Mouse (Mus musculus) frontal cortex, adult (tissue): ENCODE measurements at regions not wholly inside any gene's neighbourhood (a gene's known extent, or its start where the extent isn't known, plus 50 kb on each side); places are given as distances from the start of the nearest gene placed in this dataset.

Source experiments
- ATAC-seq: cut with Nextera tagmentation; 2 replicates; pipeline ENCODE4 v1.9.2; 2017; ENCODE audit warnings: mild to moderate bottlenecking, moderate library complexity, mixed read lengths; ENCODE audit not compliant: low TSS enrichment

DNA sequence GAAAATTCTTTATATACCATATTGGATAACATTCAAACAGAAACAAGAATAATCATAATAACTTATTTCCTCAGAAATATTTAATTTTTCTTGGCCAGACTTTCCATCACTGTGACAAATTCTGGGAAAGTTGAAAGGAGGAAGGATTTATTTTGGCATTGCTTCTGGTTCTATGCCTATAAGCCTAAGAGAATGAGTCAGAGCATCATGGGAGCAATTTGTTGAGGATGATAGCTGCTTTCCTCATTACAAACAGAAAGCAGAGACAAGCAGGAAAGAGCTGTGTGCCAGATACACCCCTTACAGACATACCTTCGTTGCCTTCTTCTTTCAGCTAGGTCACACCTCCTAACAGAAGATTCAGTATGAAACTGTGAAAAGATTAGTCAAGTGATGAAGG, 115.3 kb downstream of the Rgs21 start:
- no peak for ATAC-seq

DNA sequence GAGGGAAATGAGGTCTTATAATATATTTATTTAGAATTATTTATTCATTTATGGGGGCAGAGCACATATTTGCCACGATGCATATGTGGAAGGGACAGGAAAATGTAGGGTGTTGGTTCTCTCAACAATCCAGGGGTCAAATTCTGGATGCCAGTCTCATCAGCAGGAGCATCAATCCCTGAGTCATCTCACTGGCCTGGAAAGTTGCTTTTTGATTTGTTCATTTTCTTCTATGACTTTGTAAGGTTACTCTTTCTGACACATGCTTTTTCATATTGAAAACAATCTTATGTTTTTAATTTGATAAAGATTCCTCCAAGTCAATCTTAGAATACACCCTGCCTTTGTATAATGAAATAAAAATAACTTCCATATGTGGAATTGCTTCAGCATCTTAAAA, 115.7 kb downstream of the Rgs21 start:
- no peak for ATAC-seq

DNA sequence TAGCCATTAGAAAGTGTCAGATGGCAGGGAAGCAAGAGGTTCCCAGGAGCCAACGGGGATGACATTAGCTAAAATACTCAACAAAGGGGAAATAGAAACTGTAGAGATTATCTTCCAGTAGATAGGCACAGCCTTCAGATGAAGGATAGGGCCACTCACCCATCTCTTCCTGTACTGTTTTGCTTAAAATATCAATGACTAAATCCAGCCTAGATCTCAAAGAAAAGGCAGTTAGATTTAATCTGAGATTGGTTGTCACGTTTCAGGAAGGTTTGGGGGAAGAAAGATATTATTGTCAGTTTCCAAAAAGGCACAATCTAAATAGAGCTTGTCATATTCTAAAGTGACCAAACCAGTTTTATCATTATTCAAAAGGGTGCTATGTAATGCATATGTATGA, 130.8 kb downstream of the Rgs21 start:
- ATAC-seq = peak; percentile 74

DNA sequence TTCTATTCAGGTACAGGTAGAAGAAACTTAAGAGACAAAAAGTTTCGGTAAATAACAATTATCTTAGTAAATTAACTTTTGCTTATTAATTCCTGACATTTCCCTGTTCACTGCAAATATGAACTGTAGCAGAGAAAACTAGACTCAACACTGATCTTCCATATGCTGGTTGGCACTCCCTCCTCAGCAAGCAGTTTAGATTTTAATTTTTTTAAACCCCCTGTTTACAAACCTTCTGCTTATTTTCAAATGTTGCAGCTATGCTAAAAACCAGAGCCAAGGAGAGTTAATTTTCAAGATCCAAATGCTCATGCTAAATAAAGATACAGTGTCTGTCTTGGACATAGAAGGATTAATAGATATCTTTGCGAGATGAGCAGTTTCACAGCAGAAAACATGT, 134.7 kb downstream of the Rgs21 start:
- ATAC-seq = no peak

DNA sequence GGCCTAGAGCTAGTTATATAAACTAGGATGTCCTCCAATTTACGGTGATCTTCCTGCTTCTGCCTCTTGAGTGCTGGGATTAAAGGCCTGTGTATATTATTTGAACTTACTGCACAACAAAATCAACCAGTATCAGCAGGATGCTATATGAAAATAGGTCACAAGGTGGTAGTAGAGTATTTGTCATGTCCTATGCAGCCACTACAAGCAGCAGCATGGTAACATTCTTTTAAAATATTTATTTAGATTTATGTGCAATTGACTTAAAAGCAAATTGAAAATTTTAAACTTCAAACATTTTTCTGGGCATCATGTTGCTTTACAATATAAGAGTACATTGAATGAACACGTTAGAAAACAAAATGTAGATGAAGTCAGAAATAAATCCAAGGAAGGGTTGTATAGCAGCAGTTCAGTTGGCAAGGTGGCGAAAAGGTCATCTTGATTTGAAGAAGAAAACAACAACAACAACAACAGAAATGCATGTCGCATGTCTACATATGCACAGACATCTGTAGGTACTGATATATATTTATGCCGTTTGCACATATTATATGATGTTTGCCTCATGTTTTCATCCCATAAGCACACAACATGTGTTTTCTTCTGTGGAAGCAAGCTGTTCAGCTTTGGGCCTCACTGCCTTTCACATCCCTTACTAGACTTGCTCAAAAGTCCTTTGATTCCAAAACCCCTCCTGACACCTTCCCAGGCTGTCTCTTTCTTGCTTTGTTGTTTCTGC, 135.8 kb downstream of the Rgs21 start:
- ATAC-seq = peak; percentile 93

DNA sequence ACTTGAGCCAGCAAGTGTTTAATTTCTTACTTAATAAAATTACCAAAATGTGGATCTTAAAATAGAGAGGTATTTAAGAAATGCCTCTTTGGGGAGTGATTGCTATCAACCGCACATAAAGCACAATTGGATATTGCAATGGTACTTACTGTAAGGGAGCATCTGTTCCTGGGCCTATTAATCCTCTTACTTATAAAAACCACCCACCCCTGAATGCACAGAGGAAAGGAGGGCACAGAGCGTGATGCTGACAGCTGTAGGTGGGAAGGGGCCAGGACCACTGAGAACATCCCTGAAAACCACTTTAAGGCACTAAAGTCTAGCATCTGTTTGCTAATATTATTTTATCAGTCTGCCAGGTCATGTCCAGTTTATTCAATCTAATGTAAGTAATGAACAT, 146.1 kb downstream of the Rgs21 start:
- no peak for ATAC-seq

DNA sequence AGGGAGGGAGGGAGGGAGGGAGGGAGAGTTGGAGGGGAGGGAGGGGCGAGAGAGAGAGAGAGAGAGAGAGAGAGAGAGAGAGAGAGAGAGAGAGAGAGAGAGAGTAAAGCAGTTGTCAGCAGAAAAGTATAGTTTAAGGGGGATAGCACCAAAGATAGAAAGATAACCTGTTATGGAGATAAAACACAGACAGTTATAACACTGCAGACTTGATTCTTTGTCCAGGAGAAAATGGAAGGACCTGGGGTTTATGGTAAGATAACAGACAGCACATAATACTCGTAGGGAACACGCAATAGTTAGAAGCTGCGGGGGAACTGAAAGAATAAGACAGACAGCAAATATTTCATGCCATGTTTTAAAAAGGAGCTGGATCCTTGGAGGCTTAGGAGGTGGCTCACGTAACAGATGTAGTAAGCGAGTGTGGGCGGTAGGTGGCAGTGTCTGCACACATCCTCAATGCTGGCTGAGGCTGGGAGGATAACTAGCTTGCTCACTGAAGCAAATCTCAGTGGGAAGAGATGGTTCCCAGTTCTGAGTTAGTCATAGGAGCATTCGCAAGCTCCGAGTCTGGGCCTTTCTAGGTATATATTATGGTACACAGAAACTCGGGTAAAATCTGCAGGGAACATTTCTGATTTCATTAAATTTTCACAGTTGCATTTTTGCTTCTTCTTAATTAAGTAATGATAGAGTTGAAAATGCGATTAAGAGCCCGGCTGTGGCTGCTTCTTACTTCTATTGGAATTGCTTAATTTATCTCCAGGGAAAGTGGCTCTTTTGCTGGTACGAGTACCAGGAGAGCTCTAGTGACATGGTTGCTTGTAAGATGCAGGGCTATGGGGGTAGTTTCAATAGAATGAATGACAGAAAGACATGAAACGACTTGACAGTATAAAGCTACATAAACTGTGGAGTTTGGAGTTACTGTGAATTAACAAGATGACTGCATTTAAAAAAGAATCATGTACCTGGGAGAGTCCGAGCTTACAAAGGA, 157.6 kb upstream of the Rgs1 start:
- ATAC-seq = peak; percentile 100

DNA sequence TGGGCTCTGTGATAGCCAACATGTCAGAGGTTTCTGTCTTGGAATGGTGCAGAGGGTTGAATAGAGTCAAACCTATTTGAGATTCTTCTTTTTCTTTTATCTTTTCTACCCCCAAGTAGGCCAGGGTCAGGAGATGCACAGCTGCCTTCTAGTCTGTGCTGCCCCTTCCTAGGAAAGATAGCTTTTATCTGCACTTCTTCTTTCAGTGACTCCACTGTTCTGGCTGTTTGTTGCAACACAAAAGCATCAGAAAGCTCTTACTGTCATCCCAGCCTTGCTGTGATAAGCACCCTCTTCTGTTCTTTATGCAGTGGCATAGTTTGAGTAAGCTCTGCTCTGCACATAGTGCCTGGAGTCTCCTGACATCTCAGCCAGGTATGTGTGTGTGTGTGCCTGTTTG, 156.7 kb upstream of the Rgs1 start:
- no peak for ATAC-seq

DNA sequence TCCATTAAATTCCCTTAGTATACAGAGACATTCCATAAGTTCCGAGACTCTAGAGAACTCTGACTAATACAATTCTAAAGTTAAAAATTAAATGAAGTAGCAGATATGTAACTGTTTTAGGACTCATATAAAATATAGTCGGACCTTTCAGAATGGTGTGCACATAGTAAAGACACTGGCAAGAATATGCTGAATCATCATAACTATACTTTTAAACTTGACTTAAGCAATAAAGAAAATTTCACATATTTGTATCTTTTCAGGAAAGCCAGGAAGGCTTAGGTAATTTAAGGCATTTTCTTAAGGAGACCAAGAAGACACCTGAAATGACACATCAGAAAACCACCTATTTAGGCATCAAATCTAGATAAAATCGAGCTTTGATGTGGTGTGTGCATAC, 156.0 kb upstream of the Rgs1 start:
- no peak for ATAC-seq

DNA sequence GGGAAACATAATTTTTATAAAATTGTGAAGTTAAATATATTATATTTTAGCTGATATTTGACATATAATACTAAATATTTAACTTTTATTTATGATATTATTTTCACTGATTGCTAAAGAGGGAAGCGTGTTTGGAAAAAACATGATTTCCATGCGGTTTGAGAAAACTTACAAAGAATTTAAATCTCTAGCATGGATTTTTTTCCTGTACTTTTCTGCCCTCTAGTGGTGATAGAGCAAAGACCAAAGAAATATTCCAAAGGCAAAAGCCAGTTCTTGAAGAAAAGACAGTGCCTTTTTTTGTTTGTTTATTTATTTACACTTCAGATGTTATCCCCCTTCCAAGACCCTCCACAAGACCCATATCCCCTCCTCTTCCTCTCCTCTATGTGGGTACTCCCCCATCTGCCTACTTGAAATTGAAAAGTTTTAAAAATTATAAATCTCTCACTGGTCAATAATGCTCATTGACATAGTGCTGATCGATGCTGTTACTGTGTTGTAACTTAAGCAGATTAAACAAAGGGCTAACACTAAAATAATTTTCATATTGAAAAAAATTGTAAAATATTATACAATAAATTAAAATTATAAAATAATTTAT, 131.1 kb upstream of the Rgs1 start:
- ATAC-seq = no peak

DNA sequence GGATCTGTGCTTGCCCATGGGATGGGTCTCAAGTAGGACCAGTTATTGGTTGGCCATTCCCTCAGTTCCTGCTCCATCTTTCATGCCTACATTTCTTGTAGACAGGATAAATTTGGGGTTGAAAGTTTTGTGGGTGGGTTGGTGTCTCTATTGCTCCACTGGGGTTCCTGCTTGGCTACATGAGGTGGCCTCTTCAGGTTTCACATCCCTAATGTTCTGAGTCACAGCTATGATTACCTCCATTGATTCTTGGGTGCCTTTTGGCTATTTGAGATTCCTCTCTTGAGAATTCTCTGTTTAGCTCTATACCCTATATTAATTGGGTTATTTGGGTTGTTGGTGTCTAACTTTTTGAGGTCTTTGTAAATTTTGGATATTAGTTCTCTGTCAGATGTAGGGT, 125.1 kb upstream of the Rgs1 start:
- ATAC-seq = no peak

DNA sequence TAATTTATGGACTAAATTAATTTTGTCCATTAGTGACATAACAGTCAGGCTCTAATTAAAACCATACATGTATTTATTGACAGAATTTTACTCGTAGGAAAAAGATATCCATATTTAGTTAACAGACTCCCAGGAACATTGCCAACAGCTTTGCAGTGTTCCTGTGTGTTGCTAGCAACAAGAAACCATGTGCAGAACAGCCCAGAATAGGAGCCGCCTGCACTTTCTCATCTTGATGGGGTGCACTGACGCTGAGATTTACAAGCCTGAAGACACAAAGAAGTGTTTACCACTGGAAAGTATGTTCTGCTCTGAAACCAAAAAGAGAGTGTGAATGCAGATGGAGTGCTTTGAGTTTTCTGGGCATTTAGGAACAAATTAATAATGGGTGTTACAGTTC, 118.5 kb upstream of the Rgs1 start:
- peak; percentile 99 for ATAC-seq

DNA sequence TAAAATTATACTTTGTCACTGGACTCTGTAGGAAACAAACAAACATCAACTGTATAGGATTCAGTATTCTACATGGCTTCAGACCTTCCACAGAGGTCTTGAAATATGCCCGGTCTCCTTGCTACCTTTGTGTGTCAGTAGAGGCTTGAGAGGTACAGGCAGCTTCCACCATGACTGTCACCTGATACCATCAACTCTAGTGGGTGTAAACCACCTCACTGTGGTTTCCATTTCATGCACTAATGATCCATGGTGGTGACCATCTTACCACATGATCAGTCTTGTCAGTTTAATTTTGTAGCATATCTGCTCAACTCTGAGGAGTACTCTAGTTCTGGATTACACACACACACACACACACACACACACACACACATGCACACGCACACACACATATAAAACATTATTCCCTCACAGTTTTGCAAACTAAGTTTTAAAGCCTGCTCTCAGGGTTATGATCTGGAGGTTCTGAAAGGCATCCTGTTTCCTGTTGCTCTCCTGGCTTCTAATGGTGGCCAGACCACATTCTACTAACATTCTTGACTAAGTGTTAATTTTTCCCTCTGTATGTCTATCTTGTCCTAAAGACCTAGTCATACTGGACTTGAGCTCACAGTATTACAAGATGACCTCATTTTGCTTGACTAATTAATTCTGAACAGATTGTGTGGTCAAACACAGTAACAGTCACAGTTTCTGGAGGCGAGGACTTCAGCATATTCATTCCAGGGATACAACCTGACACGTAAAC, 106.7 kb upstream of the Rgs1 start:
- ATAC-seq = no peak

DNA sequence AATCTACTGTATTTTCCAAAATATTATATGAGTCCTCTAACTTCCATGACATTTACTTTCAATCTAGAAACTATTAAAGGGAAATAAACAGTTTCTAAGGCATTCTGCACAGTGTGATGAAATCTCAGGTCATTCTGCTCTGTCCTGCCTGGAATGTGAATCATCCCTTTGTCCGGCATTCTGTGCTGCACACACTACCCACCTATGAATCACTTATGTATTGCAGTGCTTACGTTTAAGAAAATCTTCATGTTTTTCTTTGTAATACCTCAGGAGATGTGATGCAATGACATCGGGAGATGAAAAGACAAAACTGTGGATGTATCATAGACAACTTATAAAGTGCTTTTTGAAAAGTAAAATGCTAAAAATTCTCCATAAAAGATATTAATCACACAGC, 106.0 kb upstream of the Rgs1 start:
- no peak for ATAC-seq

DNA sequence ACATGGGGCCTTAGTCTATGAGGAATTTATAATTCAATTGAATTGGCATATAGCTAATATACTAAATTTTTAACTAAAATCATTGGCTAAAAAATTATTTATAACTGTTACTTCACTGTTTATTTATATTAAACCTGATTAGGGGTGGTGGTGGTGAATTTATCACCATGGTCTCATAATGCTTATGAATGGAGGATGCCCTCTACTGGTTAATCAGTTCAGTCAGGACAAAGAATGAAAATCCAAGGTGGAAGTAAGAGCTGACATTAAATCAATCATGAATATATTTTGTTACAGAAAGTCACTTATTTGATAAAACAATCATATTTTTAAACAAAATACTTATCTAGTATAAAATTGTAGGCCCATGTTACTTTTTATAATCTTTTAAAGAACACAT, 104.3 kb upstream of the Rgs1 start:
- ATAC-seq = no peak

DNA sequence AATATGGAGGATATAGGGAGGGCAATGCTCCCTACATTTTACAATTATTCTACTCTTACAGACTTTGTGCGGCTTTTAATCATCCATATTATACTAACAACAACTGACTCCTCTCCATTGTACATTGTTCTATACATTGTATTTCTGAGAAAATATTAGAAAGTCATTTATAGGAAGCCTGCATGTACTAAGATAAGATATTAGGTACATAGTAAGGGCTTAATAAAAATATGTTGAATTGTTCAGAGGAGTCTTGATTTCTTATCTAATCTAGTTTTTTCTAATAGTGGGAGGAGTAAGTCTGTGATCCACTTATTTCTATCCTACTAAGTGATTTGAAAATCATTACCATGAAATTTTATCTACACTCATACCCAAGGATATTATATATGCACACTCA, 94.8 kb upstream of the Rgs1 start:
- no peak for ATAC-seq

DNA sequence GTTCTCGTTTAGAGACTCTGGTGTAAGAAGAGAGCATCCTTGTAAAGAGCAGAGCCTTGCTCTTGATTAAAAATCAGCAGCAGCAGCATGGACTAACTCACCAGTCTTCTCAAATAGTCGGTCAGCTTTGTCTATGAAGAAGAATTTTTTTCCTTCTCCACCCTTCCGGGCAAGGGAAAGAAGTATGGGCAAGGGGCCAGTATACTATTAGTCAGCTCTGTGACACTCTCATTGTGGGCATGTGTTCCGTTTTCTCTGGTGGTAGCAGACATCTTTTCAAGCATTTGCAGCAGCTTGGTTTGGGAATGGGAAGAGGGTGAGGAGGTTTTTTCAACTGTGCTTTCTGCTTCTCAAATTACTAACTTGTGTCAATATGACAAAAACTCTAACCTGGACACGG, 94.3 kb upstream of the Rgs1 start:
- no peak for ATAC-seq

DNA sequence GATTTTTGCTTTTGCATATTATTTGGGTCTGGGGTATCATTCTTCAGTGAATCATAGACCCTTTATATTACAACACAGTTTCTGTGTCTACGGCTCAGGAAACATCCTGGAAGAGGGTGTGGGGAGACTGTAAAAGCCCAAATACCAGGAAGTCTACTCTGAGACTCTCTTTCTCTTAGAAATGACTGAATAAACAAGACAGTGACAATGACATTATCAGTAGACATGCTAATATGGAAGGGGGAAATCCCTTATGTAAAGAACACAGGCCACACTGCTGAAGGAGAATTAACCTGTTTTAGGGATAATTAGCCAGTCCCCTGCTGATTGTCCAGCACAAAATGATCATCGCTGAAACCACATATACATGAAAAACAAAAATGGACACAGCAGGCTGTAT, 88.5 kb upstream of the Rgs1 start:
- no peak for ATAC-seq

DNA sequence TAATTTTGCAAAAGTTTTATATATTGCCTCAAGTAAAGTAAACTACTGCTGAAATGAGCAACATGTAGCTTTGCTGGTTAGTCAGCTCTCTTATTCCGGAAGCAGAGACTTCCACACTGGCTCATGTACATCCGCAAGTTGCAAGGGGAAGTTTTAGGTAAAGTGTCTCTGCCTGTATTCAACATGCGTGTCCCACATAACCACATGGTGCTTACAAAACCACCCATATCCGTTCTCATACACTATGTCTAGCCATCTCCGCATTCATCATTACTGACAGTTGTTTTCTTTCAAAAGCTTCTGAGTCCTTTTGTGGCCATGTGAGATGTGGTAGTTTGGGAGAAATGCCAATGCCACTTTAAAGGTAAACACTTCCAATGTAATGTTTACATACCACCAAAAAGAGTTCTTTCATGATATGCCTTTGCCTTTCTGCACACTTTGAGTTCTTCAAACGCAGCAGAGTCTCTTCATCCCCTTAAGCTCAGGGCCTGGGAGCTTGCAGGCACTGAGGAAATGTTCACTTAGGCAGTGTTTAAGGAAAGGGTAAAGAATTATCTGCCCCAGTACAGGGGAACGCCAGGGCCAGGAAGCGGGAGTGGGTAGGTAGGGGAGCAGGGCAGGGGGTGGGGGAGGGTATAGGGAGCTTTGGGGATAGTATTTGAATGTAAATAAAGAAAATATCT, 81.5 kb upstream of the Rgs1 start:
- ATAC-seq = no peak

DNA sequence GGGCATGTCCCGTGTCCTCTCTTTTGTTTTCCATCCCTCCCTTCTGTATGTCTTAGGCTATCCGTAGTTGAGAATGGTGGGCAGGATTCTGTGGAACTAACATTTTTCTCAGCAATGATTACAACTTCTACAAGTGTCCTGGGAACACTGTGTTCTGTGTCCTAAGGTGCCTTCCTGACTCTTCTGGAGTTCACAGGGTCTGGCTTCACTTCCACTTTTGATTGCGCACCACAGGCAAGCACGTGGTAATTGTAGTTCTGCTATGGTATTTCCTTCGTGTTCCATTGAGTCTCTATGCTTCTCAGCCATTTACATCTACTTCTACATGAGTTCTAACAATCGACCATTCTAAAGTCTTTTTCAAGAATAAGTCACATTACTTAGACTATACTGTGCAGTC, 70.4 kb upstream of the Rgs1 start:
- ATAC-seq = no peak

DNA sequence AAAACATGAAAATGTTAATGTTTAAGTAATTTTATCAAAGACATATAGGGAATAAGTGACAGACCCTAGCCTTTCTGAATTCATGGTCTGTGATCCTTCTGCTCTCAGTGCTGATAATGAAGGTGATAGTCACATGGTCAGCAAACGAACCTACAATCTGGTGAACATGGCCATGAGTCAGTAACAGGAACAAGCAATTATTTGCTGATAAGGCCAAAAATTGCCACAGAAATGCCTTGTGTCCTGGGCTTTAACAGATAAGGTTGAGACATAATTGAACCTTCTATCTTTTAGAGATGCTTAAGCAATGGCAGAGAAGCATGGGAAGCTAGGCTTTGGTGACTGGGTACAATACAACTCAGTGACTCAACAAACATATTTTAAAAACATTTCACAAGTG, 69.2 kb upstream of the Rgs1 start:
- ATAC-seq = no peak
